Mouse (Mus musculus): ENCODE data around the gene Dnah10. TPM values are rescaled to one million over a fixed set of nuclear protein-coding genes. Genes with fewer than 3 reads are reported as not detected.

Dnah10 gene
- polyA plus RNA-seq, 1 experiment from 2014 or later, result 0.11 TPM

GRCm38 (mm10) chr5:124817050-124817449 is 92.2 kb downstream of the Dnah10 start:
- WGBS, result 82% methylated on average over 15 of the region's 15 CpGs
- H3K27me3 ChIP-seq, result no peaks in the 10 kb centered on the region

GRCm38 (mm10) chr5:124822128-124822894 is 97.4 kb downstream of the Dnah10 start:
- Histone ChIP-seq H3K4me2 (replicated peaks) (no peak overlapping the region), H3K4me3 (no peak overlapping the region), H3K9ac (replicated peaks) (no peak overlapping the region), H3K27ac (replicated peaks) (no peak overlapping the region), H3K9me3 (no peaks in the 10 kb centered on the region), H3K4me1 (0 out of 2 replicates have a peak, but pooled peaks cover 3% of the 10 kb centered on the region), H3K36me3 (no peaks in the 10 kb centered on the region), H3K27me3 (no peaks in the 10 kb centered on the region)
- no peak for ATAC-seq (replicated peaks)
- 77% methylated on average over 18 of the region's 18 CpGs for WGBS

More at GRCm38 (mm10) chr5:124817050-124817449, 92.2 kb downstream of the Dnah10 start:
- H3K4me2 ChIP-seq (replicated peaks), result no peak overlapping the region
- no peak overlapping the region for H3K4me3 ChIP-seq
- no peaks in the 10 kb centered on the region for H3K36me3 ChIP-seq
- no peaks in the 10 kb centered on the region for H3K9me3 ChIP-seq
- 0 out of 2 replicates have a peak, but pooled peaks cover under 1% of the 10 kb centered on the region for H3K4me1 ChIP-seq
- no peak overlapping the region for H3K9ac ChIP-seq (replicated peaks)
- ATAC-seq (replicated peaks), result no peak
- no peak overlapping the region for H3K27ac ChIP-seq (replicated peaks)

DNA sequence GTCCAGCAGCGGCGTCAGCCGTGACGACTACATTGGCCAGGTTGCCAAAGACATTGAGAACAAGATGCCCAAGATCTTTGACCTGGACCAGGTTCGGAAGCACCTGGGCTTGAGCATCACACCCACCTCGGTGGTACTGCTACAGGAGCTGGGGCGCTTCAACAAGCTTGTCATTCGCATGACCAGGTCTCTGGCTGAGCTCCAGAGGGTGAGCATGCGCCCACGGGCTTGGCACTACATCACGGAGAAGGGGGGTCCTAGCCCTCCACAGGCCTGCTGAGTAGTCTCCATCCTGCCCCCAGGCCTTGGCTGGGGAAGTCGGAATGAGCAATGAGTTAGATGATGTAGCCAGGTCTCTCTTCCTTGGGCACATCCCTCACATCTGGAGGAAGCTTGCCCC is 105.4 kb downstream of the Dnah10 start:
- no peak for ATAC-seq (replicated peaks)
- no peak overlapping the region for H3K4me2 ChIP-seq (replicated peaks)
- H3K9ac ChIP-seq (replicated peaks), result no peak overlapping the region
- H3K4me1 ChIP-seq, result no peaks in the 10 kb centered on the region
- peaks cover 4% of the 10 kb centered on the region; the same call in 1 of the 2 replicates for H3K36me3 ChIP-seq
- H3K27ac ChIP-seq (replicated peaks), result no peak overlapping the region
- 88% methylated on average over 12 of the region's 12 CpGs for WGBS
- no peak overlapping the region for H3K4me3 ChIP-seq
- H3K27me3 ChIP-seq, result no peaks in the 10 kb centered on the region
- H3K9me3 ChIP-seq, result no peaks in the 10 kb centered on the region

DNA sequence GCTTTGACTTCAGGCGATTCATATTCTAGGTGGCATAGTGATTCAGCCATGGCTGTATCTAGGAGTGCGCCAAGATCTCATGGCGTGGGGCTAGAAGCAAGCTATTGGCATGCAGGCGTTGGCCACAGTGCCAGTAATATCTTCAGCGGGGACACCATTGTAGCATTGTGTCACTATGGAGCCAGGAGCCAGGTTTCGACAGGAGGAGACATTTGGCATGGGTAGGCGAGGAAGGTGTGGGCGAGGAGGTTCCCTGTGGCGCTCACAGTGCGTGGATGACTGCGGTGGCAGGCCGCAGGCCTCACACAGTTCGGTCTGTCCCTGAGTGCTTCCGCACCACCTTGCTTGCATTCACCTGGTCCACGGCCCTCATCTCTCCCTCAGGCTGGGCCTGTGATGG is 110.3 kb downstream of the Dnah10 start:
- Histone ChIP-seq H3K4me1 (peaks cover 2% of the 10 kb centered on the region), H3K9me3 (no peaks in the 10 kb centered on the region), H3K4me2 (replicated peaks) (no peak overlapping the region), H3K27me3 (no peaks in the 10 kb centered on the region), H3K4me3 (no peak overlapping the region), H3K36me3 (peaks cover 17% of the 10 kb centered on the region; the same call in 1 of the 2 replicates), H3K27ac (replicated peaks) (no peak overlapping the region), H3K9ac (replicated peaks) (no peak overlapping the region)
- no peak for ATAC-seq (replicated peaks)
- 90% methylated on average over 15 of the region's 15 CpGs for WGBS

- no peak for ATAC-seq (replicated peaks)
- no peaks in the 10 kb centered on the region for H3K9me3 ChIP-seq
- no peak overlapping the region for H3K4me2 ChIP-seq (replicated peaks)
- WGBS, result 95% methylated on average over 10 of the region's 10 CpGs
- H3K4me3 ChIP-seq, result no peak overlapping the region
- no peak overlapping the region for H3K27ac ChIP-seq (replicated peaks)
- peaks cover 17% of the 10 kb centered on the region; the same call in 1 of the 2 replicates for H3K36me3 ChIP-seq
- peaks cover 11% of the 10 kb centered on the region for H3K4me1 ChIP-seq
- no peaks in the 10 kb centered on the region for H3K27me3 ChIP-seq
- H3K9ac ChIP-seq (replicated peaks), result no peak overlapping the region
These were observed 111.2 kb downstream of the Dnah10 start for GRCm38 (mm10) chr5:124836075-124836474.

- H3K36me3 ChIP-seq, result peaks cover 17% of the 10 kb centered on the region; the same call in 1 of the 2 replicates
- no peaks in the 10 kb centered on the region for H3K27me3 ChIP-seq
- H3K4me2 ChIP-seq (replicated peaks), result no peak overlapping the region
- no peak overlapping the region for H3K4me3 ChIP-seq
- 0 out of 2 replicates have a peak overlapping the region, but pooled peaks have one; percentile 43 for H3K27ac ChIP-seq (replicated peaks)
- H3K9me3 ChIP-seq, result no peaks in the 10 kb centered on the region
- no peak overlapping the region for H3K9ac ChIP-seq (replicated peaks)
- WGBS, result 58% methylated on average over 4 of the region's 4 CpGs
- H3K4me1 ChIP-seq, result peaks cover 15% of the 10 kb centered on the region
- no peak for ATAC-seq (replicated peaks)
These were observed 111.7 kb downstream of the Dnah10 start for GRCm38 (mm10) chr5:124836621-124837020.

DNA sequence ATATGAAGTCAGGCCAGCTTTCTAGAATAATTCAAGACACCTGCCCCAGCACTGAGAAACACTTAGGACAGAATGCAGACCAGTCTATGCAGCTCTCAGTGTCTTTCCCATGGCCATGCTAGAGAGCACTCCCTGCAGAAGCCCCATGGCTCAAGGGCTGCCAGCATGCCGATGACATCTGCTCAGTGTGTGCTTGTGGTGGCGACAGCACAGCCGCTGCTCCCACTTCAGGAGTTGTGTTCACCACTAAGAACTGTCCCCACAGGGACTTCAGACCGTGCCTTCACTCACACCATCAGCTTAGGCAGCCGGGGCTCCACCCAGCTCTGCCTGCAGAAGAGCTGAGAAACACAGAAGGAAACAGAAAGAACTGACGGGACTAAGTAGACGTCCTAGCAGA is 115.3 kb downstream of the Dnah10 start:
- H3K27ac ChIP-seq (replicated peaks), result peak overlapping the region; percentile 34
- H3K9ac ChIP-seq (replicated peaks), result no peak overlapping the region
- H3K27me3 ChIP-seq, result no peaks in the 10 kb centered on the region
- ATAC-seq (replicated peaks), result 0 out of 2 replicates have a peak, but pooled peaks have one; percentile 38
- 66% methylated on average over 7 of the region's 7 CpGs for WGBS
- H3K9me3 ChIP-seq, result no peaks in the 10 kb centered on the region
- peaks cover 14% of the 10 kb centered on the region; the same call in 1 of the 2 replicates for H3K36me3 ChIP-seq
- no peak overlapping the region for H3K4me2 ChIP-seq (replicated peaks)
- peaks cover 18% of the 10 kb centered on the region for H3K4me1 ChIP-seq
- no peak overlapping the region for H3K4me3 ChIP-seq

DNA sequence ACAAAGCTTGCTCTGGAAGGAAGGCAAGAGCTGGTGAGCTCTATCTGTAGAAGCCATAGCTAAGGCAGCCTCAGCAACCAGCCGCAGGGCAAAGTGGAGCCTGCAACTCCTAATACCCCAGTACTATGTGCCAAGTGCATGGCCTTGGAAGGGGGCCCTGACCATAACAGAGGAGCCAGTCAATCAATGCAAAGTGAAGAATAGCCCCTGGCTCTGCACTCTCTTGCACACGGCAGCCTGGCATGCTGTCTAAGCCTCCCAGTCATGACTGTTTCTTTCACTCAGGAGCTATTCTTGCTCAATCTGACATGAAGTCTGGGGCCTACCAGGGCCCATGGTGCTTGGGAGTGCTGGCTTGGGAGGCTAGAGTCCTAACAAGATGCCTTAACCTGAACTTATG is 115.8 kb downstream of the Dnah10 start:
- Histone ChIP-seq H3K27me3 (no peaks in the 10 kb centered on the region), H3K4me2 (replicated peaks) (no peak overlapping the region), H3K36me3 (peaks cover 10% of the 10 kb centered on the region; the same call in 1 of the 2 replicates), H3K9ac (replicated peaks) (no peak overlapping the region), H3K9me3 (no peaks in the 10 kb centered on the region), H3K4me3 (no peak overlapping the region), H3K27ac (replicated peaks) (peak overlapping the region; percentile 34), H3K4me1 (peaks cover 18% of the 10 kb centered on the region)
- peak; percentile 85 for ATAC-seq (replicated peaks)
- WGBS, result 42% methylated on average over 2 of the region's 2 CpGs

DNA sequence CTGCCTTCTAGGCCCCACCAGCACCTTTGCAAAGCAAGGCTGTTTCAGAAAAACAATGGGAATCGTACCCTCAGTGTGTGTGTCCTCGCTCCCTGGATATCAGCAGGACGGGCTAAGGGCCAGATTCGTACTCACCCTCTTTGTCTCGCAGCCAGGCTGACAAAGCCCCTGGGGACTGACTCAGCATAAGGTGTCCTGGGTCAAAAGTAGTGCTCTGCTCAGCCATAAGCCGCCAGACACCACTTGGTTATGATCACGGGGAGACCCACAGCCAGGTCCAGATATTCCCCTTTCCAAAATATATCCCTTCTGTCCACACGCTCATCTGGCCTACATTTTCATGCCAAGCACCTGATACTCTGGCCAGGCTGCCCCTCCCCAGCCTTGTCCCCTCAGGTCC is 118.5 kb downstream of the Dnah10 start:
- Histone ChIP-seq H3K4me1 (peaks cover 18% of the 10 kb centered on the region), H3K4me2 (replicated peaks) (no peak overlapping the region), H3K9me3 (no peaks in the 10 kb centered on the region), H3K4me3 (no peak overlapping the region), H3K27me3 (no peaks in the 10 kb centered on the region), H3K9ac (replicated peaks) (no peak overlapping the region), H3K27ac (replicated peaks) (no peak overlapping the region), H3K36me3 (0 out of 2 replicates have a peak, but pooled peaks cover 5% of the 10 kb centered on the region)
- WGBS, result 66% methylated on average over 8 of the region's 8 CpGs
- ATAC-seq (replicated peaks), result no peak

- no peaks in the 10 kb centered on the region for H3K36me3 ChIP-seq
- no peaks in the 10 kb centered on the region for H3K27me3 ChIP-seq
- no peak overlapping the region for H3K27ac ChIP-seq (replicated peaks)
- WGBS, result 80% methylated on average over 4 of the region's 4 CpGs
- peaks cover 18% of the 10 kb centered on the region for H3K4me1 ChIP-seq
- no peaks in the 10 kb centered on the region for H3K9me3 ChIP-seq
- no peak overlapping the region for H3K4me2 ChIP-seq (replicated peaks)
- no peak overlapping the region for H3K9ac ChIP-seq (replicated peaks)
- no peak for ATAC-seq (replicated peaks)
- H3K4me3 ChIP-seq, result no peak overlapping the region
These were observed 120.0 kb downstream of the Dnah10 start for GRCm38 (mm10) chr5:124844929-124845328.

GRCm38 (mm10) chr5:124847014-124847413 is 122.1 kb downstream of the Dnah10 start:
- Histone ChIP-seq H3K27me3 (no peaks in the 10 kb centered on the region), H3K4me3 (no peak overlapping the region), H3K9ac (replicated peaks) (no peak overlapping the region), H3K9me3 (no peaks in the 10 kb centered on the region), H3K4me2 (replicated peaks) (no peak overlapping the region), H3K36me3 (no peaks in the 10 kb centered on the region), H3K4me1 (0 out of 2 replicates have a peak, but pooled peaks cover 3% of the 10 kb centered on the region), H3K27ac (replicated peaks) (no peak overlapping the region)
- ATAC-seq (replicated peaks), result no peak
- 87% methylated on average over 1 of the region's 1 CpGs for WGBS

DNA sequence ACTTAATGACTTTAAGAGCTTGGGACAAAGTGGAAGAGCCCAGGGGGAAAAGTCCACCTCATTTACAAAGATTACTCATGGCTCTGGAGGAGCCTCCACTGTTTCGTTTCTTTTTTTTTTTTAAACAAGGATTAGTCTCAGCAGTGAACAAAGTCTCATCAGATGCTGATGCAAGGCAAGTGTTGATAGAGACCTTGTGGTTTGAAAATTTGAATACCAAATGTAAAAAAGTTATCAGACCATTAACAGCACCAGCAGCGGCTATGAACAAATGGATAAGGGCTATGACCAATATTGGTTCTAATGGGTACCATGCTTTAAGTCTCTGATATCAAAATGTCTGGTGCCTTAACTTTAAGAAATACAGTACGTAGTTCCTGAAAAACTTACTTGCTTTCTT is 124.1 kb downstream of the Dnah10 start:
- no peak for ATAC-seq (replicated peaks)

More for the DNA sequence above, 124.1 kb downstream of the Dnah10 start:
- 76% methylated on average over 3 of the region's 3 CpGs for WGBS
- H3K27ac ChIP-seq (replicated peaks), result no peak overlapping the region
- no peaks in the 10 kb centered on the region for H3K36me3 ChIP-seq
- no peaks in the 10 kb centered on the region for H3K4me1 ChIP-seq
- no peaks in the 10 kb centered on the region for H3K9me3 ChIP-seq
- H3K9ac ChIP-seq (replicated peaks), result no peak overlapping the region
- H3K27me3 ChIP-seq, result no peaks in the 10 kb centered on the region
- H3K4me2 ChIP-seq (replicated peaks), result no peak overlapping the region
- no peak overlapping the region for H3K4me3 ChIP-seq
